In the genomic region with DNA sequence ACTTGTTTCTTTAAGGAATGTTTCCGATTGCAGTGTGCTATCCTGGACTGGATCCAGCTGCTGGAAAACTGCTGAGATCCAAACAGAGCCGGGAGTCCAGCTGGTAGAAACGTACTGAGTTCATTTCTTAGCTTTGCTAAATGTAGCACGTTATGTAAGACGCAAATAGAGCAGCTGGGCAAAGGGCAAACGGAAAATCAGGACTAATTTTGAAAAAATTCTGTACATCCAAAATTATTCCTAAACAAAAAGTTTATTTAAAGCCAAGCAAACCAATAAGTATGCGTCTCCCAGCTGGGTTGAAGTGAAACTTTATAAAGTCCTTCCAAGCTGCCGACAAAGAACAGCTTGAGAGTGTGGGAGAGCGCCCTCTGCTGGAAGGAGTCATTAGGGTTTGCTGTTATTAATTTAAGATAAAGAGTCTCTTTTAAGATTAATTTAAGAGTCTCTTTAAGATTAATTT, we compare ENCODE assay signal across 8 mouse cellular contexts. TPM values are rescaled to one million over a fixed set of nuclear protein-coding genes. Genes with fewer than 3 reads are reported as not detected.
DNase-seq lines count a peak whose midpoint lies in the region; ATAC-seq and TF ChIP-seq lines count a peak whose summit lies in the region.

No protein-coding gene starts in this region.

- no peaks in the 10 kb centered on the region for H3K9me3 ChIP-seq in embryonic facial prominence, embryonic 11.5 days (replicated peaks; ENCODE audit: control insufficient read depth, low read length)
- no peaks in the 10 kb centered on the region for H3K9me3 ChIP-seq in heart, embryonic 11.5 days (replicated peaks; ENCODE audit: control insufficient read depth, low read length)
- H3K9me3 ChIP-seq in kidney, embryonic 16.5 days (ENCODE audit: low read length): peaks cover 3% of the 10 kb centered on the region; the same call in 1 of the 2 replicates
- no peaks in the 10 kb centered on the region; the same call in 1 of the 2 replicates for H3K9me3 ChIP-seq in neural tube, embryonic 11.5 days (ENCODE audit: control insufficient read depth, low read length)
- H3K9me3 ChIP-seq in stomach, postnatal 0 days (ENCODE audit: control insufficient read depth, low read length): no peaks in the 10 kb centered on the region

- H3K4me3 ChIP-seq in embryonic facial prominence, embryonic 11.5 days (ENCODE audit: low read depth, low read length): no peak overlapping the region
- peak overlapping the region; percentile 23 for H3K4me3 ChIP-seq in heart, embryonic 11.5 days (ENCODE audit: low read depth, low read length)
- H3K4me3 ChIP-seq in kidney, embryonic 16.5 days (ENCODE audit: low read length): peak overlapping the region; percentile 29; the same call in 1 of the 2 replicates
- H3K4me3 ChIP-seq in neural tube, embryonic 11.5 days (ENCODE audit: low read depth, low read length): no peak overlapping the region
- H3K4me3 ChIP-seq in stomach, postnatal 0 days (ENCODE audit: low read depth, low read length): peak overlapping the region; percentile 26

- peak; percentile 86 for DNase-seq in 416B (ENCODE audit: low read depth)
- DNase-seq in adipocyte (ENCODE audit: low spot score): peak; percentile 94
- peak; percentile 85 for DNase-seq in embryonic facial prominence, embryonic 11.5 days (ENCODE audit: low spot score)
- DNase-seq in liver: peak; percentile 78
- DNase-seq in neural tube, embryonic 11.5 days (ENCODE audit: low spot score): peak; percentile 68
- peak; percentile 80 for DNase-seq in stomach, postnatal 0 days (ENCODE audit: low spot score)

- no peaks in the 10 kb centered on the region for H3K4me1 ChIP-seq in embryonic facial prominence, embryonic 11.5 days (ENCODE audit: control insufficient read depth, insufficient read depth, low read length)
- H3K4me1 ChIP-seq in heart, embryonic 11.5 days (ENCODE audit: control insufficient read depth, insufficient read depth, low read length): peaks cover 15% of the 10 kb centered on the region
- H3K4me1 ChIP-seq in kidney, embryonic 16.5 days (ENCODE audit: insufficient read depth, low read length): peaks cover 11% of the 10 kb centered on the region
- H3K4me1 ChIP-seq in neural tube, embryonic 11.5 days (ENCODE audit: control insufficient read depth, insufficient read depth, low read length): no peaks in the 10 kb centered on the region
- H3K4me1 ChIP-seq in stomach, postnatal 0 days (replicated peaks; ENCODE audit: control insufficient read depth, insufficient read depth): peaks cover 5% of the 10 kb centered on the region; the same call in 1 of the 2 replicates

- whole genome bisulfite sequencing in embryonic facial prominence, embryonic 11.5 days: 41% methylated on average over 9 of the region's 9 CpGs
- WGBS in heart, embryonic 11.5 days (ENCODE audit: insufficient replicate concordance): 22% methylated on average over 9 of the region's 9 CpGs
- 16% methylated on average over 9 of the region's 9 CpGs for WGBS in kidney, embryonic 16.5 days
- WGBS in neural tube, embryonic 11.5 days: 34% methylated on average over 9 of the region's 9 CpGs
- WGBS in stomach, postnatal 0 days: 11% methylated on average over 9 of the region's 9 CpGs

- no peak overlapping the region for H3K9ac ChIP-seq in embryonic facial prominence, embryonic 11.5 days (replicated peaks; ENCODE audit: low read length)
- H3K9ac ChIP-seq in heart, embryonic 11.5 days (ENCODE audit: low read depth, low read length): no peak overlapping the region
- H3K9ac ChIP-seq in kidney, embryonic 16.5 days (replicated peaks; ENCODE audit: low read length): no peak overlapping the region
- no peak overlapping the region for H3K9ac ChIP-seq in neural tube, embryonic 11.5 days (ENCODE audit: low read length)
- no peak overlapping the region; the same call in 1 of the 2 replicates for H3K9ac ChIP-seq in stomach, postnatal 0 days (ENCODE audit: low read length)

- no peak overlapping the region for H3K4me2 ChIP-seq in embryonic facial prominence, embryonic 11.5 days (ENCODE audit: low read depth, low read length)
- H3K4me2 ChIP-seq in heart, embryonic 11.5 days: peak overlapping the region; percentile 49
- peak overlapping the region; percentile 48 for H3K4me2 ChIP-seq in kidney, embryonic 16.5 days (replicated peaks; ENCODE audit: low read depth, low read length)
- no peak overlapping the region for H3K4me2 ChIP-seq in neural tube, embryonic 11.5 days (ENCODE audit: low read depth)
- peak overlapping the region; percentile 44 for H3K4me2 ChIP-seq in stomach, postnatal 0 days (replicated peaks; ENCODE audit: low read depth)

- H3K27ac ChIP-seq in embryonic facial prominence, embryonic 11.5 days (replicated peaks; ENCODE audit: low read depth, low read length): no peak overlapping the region
- no peak overlapping the region for H3K27ac ChIP-seq in heart, embryonic 11.5 days (ENCODE audit: low read depth, low read length)
- H3K27ac ChIP-seq in kidney, embryonic 16.5 days (ENCODE audit: low read length): no peak overlapping the region
- no peak overlapping the region for H3K27ac ChIP-seq in neural tube, embryonic 11.5 days (ENCODE audit: low read depth, low read length)
- H3K27ac ChIP-seq in stomach, postnatal 0 days (replicated peaks): peak overlapping the region; percentile 49; the same call in 1 of the 2 replicates

- no peak for TF ChIP-seq EP300 in stomach, postnatal 0 days (optimal IDR thresholded peaks at IDR 0.05)

- H3K27me3 ChIP-seq in embryonic facial prominence, embryonic 11.5 days (ENCODE audit: control insufficient read depth, insufficient read depth, low read length): no peaks in the 10 kb centered on the region
- H3K27me3 ChIP-seq in heart, embryonic 11.5 days (ENCODE audit: control insufficient read depth, insufficient read depth, low read length): no peaks in the 10 kb centered on the region
- no peaks in the 10 kb centered on the region for H3K27me3 ChIP-seq in kidney, embryonic 16.5 days (ENCODE audit: insufficient read depth, low read length)
- no peaks in the 10 kb centered on the region for H3K27me3 ChIP-seq in neural tube, embryonic 11.5 days (ENCODE audit: control insufficient read depth, insufficient read depth, low read length)
- no peaks in the 10 kb centered on the region for H3K27me3 ChIP-seq in stomach, postnatal 0 days (ENCODE audit: control insufficient read depth, insufficient read depth, low read length)

- ATAC-seq in embryonic facial prominence, embryonic 11.5 days (replicated peaks; ENCODE audit: insufficient number of reproducible peaks, low FRiP score, low TSS enrichment, low read depth): no peak
- ATAC-seq in heart, embryonic 11.5 days (replicated peaks; ENCODE audit: insufficient number of reproducible peaks, low FRiP score, low TSS enrichment): no peak
- ATAC-seq in kidney, embryonic 16.5 days (ENCODE audit: low FRiP score, low TSS enrichment): no peak
- no peak for ATAC-seq in neural tube, embryonic 11.5 days (ENCODE audit: insufficient read depth, low FRiP score, low TSS enrichment)
- no peak for ATAC-seq in stomach, postnatal 0 days (ENCODE audit: low FRiP score, low TSS enrichment)

- peak; percentile 91 for TF ChIP-seq CTCF in stomach, postnatal 0 days (IDR thresholded peaks at IDR 0.05; ENCODE audit: low read depth)

- no peaks in the 10 kb centered on the region for H3K36me3 ChIP-seq in embryonic facial prominence, embryonic 11.5 days (replicated peaks; ENCODE audit: control insufficient read depth, insufficient read depth, low read depth, low read length)
- no peaks in the 10 kb centered on the region for H3K36me3 ChIP-seq in heart, embryonic 11.5 days (ENCODE audit: control insufficient read depth, insufficient read depth, low read length)
- H3K36me3 ChIP-seq in kidney, embryonic 16.5 days (ENCODE audit: insufficient read depth, low read length): peaks cover 11% of the 10 kb centered on the region; the same call in 1 of the 2 replicates
- no peaks in the 10 kb centered on the region for H3K36me3 ChIP-seq in neural tube, embryonic 11.5 days (ENCODE audit: control insufficient read depth, insufficient read depth, low read length)
- no peaks in the 10 kb centered on the region for H3K36me3 ChIP-seq in stomach, postnatal 0 days (ENCODE audit: control insufficient read depth, insufficient read depth, low read length)

RNA-seq across cellular contexts. Expression of a gene that starts 30.2 kb away (rescaled TPM):
- polyA plus RNA-seq in embryonic facial prominence, embryonic 11.5 days (2014; fragmentation: Nextera tagmentation; extraction: Ambion mirVana): 24.3 and 24.7 TPM in 2 replicates
- polyA plus RNA-seq in heart, embryonic 11.5 days (2014; fragmentation: Nextera tagmentation; extraction: Ambion mirVana): 16.4 and 17.2 TPM in 2 replicates
- 16.8 and 19.7 TPM in 2 replicates for polyA plus RNA-seq in kidney, embryonic 16.5 days (2015; fragmentation: Nextera tagmentation; extraction: Ambion mirVana)
- 32.8 and 34.9 TPM in 2 replicates for polyA plus RNA-seq in neural tube, embryonic 11.5 days (2014; fragmentation: Nextera tagmentation; extraction: Ambion mirVana)
- 3.5 and 4.3 TPM in 2 replicates for polyA plus RNA-seq in stomach, postnatal 0 days (2015; fragmentation: Nextera tagmentation; extraction: Ambion mirVana)

Comparison
In these comparisons a context has a peak if more than half of its experiments do, and no peak if none do; other contexts are left out.
1. H3K4me2 ChIP-seq: peak in heart, embryonic 11.5 days (single experiment), kidney, embryonic 16.5 days (single experiment) and stomach, postnatal 0 days (single experiment); none in embryonic facial prominence, embryonic 11.5 days (single experiment) and neural tube, embryonic 11.5 days (single experiment).
2. H3K4me3 ChIP-seq: peak in heart, embryonic 11.5 days (single experiment), kidney, embryonic 16.5 days (single experiment) and stomach, postnatal 0 days (single experiment); none in embryonic facial prominence, embryonic 11.5 days (single experiment) and neural tube, embryonic 11.5 days (single experiment).
3. Peak in every context shown above with its lines, with median percentiles within 50 percentile points of each other: DNase-seq.